Mouse (Mus musculus): ENCODE measurements around the gene Hcn2.

Gene Hcn2

DNA sequence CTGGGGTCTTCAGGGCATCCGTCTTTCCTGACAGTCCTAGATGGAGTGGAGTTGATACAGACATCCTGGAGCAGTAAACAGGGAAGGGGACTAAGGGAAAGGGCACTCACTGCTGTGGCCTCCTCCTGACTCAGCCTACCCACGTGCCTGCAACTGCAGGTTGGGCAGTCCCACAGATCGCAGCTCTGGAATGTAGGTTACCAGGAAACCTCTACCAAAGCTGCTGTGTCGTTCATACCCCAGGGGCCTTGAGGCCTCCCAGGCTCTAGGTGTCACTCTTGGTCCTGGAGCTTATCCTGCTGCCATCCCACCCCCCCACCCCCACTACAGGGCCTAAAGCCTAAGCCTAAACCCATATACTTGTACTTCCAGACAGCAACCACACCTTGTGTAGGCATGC, 8.7 kb upstream of the Hcn2 start:
- no peak for DNase-seq (ENCODE audit: low read depth in 1 of 2, low spot score in 2 of 2)

- DNase-seq (ENCODE audit: low read depth in 1 of 2, low spot score in 2 of 2): no peak
Observed at GRCm38 (mm10) chr10:79708668-79709067, 7.8 kb upstream of the Hcn2 start.

DNA sequence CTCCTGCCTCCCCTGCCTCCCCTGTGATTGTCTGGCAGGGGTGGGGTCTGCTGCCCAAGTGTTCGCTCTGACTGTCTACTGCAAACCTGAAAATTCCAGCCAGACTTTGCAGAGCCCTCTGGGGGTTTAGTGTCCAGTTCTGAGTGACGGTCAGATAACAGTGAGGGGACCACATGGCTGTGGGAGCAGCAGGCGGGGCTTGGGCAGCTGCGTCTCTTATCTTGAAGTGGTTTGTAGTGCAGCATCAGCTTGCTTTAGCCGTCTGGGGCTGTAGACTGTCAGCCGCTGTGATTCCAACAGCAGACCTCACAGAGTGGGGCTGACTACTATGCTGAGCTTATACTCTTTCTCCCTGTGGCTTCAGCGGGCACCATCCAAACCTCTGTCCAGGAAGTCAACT, 7.1 kb upstream of the Hcn2 start:
- no peak for DNase-seq (ENCODE audit: low read depth in 1 of 2, low spot score in 2 of 2)

GRCm38 (mm10) chr10:79712029-79712428, 4.4 kb upstream of the Hcn2 start:
- DNase-seq (ENCODE audit: low read depth in 1 of 2, low spot score in 2 of 2): no peak

- peak in 1 of 2 experiments; percentile 51 for DNase-seq (ENCODE audit: low read depth in 1 of 2, low spot score in 2 of 2)
Observed at GRCm38 (mm10) chr10:79712499-79713126, 3.8 kb upstream of the Hcn2 start.

DNA sequence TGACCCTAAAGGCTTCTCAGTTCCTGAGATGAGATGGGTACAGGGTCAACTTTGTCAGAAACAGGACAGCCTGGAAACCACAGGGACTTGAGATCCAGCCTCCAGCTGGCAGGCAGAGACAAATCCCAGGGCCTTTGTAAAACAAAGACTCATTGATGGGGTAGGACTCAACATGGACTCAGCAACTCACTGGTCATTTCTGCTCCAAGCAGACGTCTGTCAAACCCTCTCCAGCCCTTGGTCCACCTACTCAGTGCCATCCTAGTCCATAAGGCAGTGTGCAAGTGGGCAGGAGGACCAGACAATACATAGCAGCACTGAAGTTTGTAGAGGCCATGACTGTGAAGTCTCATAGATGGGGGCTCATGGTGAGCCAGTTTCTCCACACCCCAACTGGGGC, 3.3 kb upstream of the Hcn2 start:
- DNase-seq (ENCODE audit: low read depth in 1 of 2, low spot score in 2 of 2): no peak

DNA sequence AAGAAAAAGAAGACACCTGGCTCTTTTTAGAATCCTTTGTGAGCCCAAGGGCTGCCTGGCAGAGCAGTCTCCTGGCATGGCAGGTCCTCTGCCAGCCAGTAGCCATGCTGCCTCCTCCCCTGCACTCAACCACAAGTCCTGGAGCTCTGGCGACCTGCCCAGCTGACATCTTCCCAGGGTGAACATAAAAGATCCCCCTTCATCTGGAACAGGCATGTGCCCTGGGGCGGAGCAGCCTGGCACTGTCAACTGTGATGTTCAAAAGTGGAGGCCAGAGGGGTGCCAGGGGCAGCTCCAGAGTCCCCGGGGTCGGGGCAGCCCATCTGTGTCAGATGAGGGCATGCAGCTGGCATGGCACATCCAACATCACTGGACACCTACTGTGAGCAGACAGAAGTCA, 1.4 kb upstream of the Hcn2 start:
- DNase-seq (ENCODE audit: low read depth in 1 of 2, low spot score in 2 of 2): no peak

- DNase-seq (ENCODE audit: low read depth in 1 of 2, low spot score in 2 of 2): no peak
Observed at GRCm38 (mm10) chr10:79716988-79717355, 538 bp downstream of the Hcn2 start.

DNA sequence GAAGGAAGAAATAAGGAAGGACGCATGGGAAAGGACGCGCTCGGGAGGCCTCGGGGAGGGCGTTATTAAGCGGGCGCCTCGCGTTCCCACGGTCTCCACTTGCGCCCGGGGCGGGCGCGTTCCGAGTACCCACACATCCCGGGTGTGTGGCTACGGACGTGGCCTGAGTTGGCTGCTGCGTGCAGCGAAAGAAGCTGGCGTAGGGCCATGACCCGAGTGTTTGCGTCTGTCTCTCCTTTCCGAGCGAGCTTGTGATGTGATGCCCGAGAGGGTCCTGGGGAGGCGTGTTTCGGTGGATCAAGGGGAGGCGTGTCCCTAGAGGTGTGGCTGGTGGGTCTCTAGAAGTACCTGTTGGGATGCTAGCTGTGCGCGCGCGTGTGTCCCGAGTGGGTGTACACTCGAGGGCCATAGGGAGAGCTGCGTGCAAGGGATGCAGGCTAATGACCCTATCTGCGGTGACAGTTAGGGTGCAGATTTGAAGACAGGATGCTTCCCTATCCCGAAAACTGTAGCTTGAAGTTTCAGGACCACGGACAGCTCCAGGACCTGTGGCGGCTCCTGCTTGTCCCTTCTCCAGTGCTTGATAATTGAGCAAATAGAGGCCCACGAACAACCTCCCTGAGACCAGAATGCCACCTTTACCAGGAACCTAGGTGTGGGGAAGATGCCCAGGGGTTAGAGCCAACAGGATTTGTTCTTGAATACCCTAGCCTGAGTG, 1.4 kb downstream of the Hcn2 start:
- DNase-seq (ENCODE audit: low read depth in 1 of 2, low spot score in 2 of 2): no peak

DNA sequence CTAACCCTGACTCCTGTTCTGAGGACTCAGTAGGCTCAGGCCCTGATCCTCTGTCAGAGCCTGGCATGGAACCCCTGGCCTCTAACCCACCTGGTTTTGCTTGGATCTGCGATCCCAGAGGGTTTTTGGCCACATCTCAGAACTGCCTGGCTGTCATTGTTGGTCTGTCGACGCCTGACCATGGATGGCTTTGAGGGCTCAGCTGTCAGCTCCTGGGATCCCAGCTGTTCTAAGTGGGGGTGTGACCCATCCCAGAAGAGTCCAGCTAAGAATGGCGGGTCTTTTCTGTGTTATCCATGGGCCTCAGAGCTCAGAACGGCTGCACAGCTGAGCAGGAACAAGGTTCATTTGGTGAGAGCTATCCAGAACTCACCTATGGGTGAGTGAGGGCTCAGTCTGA, 4.7 kb downstream of the Hcn2 start:
- no peak for DNase-seq (ENCODE audit: low read depth in 1 of 2, low spot score in 2 of 2)

DNA sequence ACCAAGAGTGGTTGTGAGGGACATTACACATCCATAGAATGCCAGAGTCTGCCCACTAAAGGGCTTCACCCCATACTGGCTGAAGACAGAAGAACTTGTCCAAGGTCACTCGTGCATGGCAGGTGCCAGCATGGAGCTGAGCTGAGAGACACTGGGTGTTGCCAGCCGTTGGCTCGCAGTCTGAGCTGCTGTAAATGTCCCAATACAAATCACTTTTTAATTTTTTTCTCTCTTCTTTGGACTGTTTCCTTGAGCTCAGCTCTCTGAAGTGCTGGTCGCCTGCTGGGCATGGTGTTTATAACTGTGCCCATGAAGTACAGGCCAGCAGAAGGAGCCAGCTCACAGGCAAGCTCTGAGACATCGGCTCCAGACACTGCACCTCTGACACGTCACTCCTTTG, 6.6 kb downstream of the Hcn2 start:
- DNase-seq (ENCODE audit: low read depth in 1 of 2, low spot score in 2 of 2): no peak

DNA sequence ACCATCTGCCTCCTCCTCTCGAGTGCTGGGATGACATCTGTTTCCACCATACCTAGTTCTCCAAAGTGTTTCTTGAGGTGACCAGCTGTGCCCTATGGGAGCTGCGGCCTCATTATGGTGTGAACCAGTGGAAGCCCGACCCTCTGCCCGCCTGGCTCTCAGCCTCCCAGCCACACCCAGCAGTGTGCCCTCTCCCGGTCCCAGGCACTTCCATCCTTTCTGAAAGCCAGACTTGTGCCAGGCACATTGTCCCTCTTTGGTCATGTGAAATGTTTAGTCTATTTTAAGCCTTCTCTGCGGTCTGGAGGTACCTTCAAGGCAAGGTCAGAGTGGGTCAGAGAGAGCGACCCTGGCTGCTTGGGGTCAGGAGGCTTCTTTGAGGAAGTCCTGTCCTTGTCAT, 7.3 kb downstream of the Hcn2 start:
- DNase-seq (ENCODE audit: low read depth in 1 of 2, low spot score in 2 of 2): no peak

DNA sequence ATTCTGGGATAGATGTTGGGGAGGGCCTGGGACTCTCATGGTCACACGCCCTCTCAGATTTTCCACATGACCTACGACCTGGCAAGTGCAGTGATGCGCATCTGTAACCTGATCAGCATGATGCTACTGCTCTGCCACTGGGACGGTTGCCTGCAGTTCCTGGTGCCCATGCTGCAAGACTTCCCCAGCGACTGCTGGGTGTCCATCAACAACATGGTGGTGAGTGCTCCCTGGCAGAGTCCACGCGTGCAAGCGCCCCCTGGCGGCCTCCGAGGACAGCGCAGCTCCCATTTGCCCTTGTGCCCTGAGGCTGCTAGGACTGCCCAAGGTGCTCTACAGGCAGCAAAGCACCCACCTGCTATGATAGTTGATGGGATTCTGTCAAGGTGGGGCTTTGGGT, 9.7 kb downstream of the Hcn2 start:
- peak; percentile 26 to 54 for DNase-seq (ENCODE audit: low read depth in 1 of 2, low spot score in 2 of 2)

DNA sequence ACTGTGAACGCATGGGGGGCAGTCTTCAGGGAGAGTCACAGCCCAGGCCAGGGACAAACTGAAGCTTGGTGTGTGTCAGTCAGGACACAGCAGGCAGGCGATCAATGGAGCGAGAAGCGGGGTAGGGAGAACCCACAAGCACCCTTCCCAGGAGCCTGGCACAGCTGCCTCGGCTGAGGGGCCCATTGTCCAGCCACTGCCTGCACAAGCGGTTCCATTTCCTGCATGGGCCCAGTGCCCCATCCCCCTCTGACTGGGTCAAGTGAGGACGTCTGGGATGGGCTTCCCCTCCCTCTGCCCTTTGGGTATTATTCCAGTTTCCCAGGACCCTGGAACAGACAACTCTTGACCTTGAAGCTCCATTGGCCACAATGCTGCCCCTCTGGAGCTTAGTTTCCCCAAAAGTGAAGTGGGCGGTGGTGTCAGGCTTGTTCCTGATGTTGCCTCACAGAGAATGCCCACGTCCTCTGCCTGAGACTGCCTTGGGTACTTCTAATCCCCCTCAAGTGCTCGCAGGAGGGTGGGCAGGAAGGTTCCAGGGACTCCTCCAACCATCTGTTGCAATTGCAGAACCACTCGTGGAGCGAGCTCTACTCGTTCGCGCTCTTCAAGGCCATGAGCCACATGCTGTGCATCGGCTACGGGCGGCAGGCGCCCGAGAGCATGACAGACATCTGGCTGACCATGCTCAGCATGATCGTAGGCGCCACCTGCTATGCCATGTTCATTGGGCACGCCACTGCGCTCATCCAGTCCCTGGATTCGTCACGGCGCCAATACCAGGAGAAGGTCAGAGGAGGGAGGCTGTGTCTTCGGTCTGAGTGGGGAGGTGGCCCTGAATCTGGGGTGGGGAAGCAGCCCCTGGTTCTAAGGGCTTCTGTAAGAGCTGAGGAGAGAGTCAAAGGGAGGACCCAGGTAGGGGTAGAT, 12.2 kb downstream of the Hcn2 start:
- DNase-seq (ENCODE audit: low read depth in 1 of 2, low spot score in 2 of 2): no peak

- DNase-seq (ENCODE audit: low read depth in 1 of 2, low spot score in 2 of 2): no peak
Observed at GRCm38 (mm10) chr10:79729357-79729965, 13.0 kb downstream of the Hcn2 start.

GRCm38 (mm10) chr10:79732500-79732899, 16.1 kb downstream of the Hcn2 start:
- DNase-seq (ENCODE audit: low read depth in 1 of 2, low spot score in 2 of 2): no peak

- DNase-seq (ENCODE audit: low read depth in 1 of 2, low spot score in 2 of 2): no peak
Observed at GRCm38 (mm10) chr10:79733847-79734246, 17.4 kb downstream of the Hcn2 start.

DNA sequence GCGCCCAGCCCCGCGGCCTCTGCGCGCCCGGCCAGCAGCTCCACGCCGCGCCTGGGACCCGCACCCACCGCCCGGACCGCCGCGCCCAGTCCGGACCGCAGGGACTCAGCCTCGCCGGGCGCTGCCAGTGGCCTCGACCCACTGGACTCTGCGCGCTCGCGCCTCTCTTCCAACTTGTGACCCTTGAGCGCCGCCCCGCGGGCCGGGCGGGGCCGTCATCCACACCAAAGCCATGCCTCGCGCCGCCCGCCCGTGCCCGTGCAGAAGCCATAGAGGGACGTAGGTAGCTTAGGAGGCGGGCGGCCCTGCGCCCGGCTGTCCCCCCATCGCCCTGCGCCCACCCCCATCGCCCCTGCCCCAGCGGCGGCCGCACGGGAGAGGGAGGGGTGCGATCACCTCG, 18.9 kb downstream of the Hcn2 start:
- DNase-seq (ENCODE audit: low read depth in 1 of 2, low spot score in 2 of 2): no peak

- no peak for DNase-seq (ENCODE audit: low read depth in 1 of 2, low spot score in 2 of 2)
Observed at GRCm38 (mm10) chr10:79736706-79737105, 20.3 kb downstream of the Hcn2 start.

- no peak for DNase-seq (ENCODE audit: low read depth in 1 of 2, low spot score in 2 of 2)
Observed at GRCm38 (mm10) chr10:79738259-79738658, 21.8 kb downstream of the Hcn2 start.

GRCm38 (mm10) chr10:79739234-79739633, 22.8 kb downstream of the Hcn2 start:
- DNase-seq (ENCODE audit: low read depth in 1 of 2, low spot score in 2 of 2): no peak

- DNase-seq (ENCODE audit: low read depth in 1 of 2, low spot score in 2 of 2): no peak
Observed at GRCm38 (mm10) chr10:79740863-79741262, 24.4 kb downstream of the Hcn2 start.

Data from monocyte, adult 2 months (primary cell).